Mouse (Mus musculus): ENCODE results near the gene Gm5591. TPM values are rescaled to one million over a fixed set of nuclear protein-coding genes. Genes with fewer than 3 reads are reported as not detected.
"Not testable (repeated sequence)": the region's sequence is repeated elsewhere in the genome, so short reads cannot be mapped to it uniquely, and the experiment has no call there.

The Gm5591 gene
- not detected in 2 replicates for polyA plus RNA-seq (2016; fragmentation: Nextera tagmentation; extraction: Ambion mirVana)

DNA sequence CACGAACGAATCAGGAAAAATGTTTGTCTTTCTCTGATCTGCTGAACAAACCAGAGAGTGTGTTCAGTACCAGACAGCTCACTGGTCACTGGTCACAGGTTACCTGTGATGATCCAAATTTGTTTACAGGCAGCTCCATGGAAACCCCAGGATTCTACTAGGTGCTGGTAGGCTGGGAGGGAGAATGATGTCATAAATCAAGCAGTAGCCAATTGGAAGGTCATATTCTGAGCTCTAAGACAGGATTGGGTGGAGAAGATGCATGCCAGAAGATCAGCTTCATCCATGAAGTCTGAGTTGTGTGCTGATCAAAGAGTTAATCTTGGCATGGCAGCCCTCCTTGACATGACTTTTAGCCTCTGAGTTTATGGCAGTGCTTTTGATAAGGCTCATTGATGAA lies at the start of gene Gm5591:
TSS of gene Gm5591 (minus strand) at position 101 of the 400 bp plus-strand sequence.
- H3K4me3 ChIP-seq; H3K36me3 ChIP-seq (replicated peaks); H3K27me3 ChIP-seq (ENCODE audit: poor library complexity, severe bottlenecking); H3K9me3 ChIP-seq; H3K27ac ChIP-seq; H3K4me1 ChIP-seq; DNase-seq (ENCODE audit: extremely low spot score, low spot score): not testable (repeated sequence)
- 70% methylated on average over 2 of the region's 2 CpGs for WGBS

DNA sequence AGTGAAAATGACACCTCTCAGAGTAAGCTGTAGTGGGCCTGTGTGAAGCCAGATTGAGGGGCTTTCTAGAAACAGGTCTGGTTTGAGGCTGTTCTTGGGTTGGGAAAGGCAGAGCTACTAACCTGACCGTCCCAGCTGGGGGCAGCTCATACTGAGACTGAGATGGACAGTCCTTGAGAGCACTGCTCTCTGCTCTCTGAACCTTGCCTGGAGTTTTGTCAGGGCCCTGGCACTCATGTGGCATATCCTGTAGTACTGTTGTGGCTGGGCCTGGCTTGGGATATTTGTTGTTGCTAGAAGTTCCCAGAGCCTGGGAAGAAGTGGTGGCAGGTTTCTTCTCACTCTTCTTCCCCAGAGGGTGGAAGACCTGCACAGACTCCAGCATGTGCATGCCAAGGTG lies 39.5 kb downstream of the Gm5591 start:
- DNase-seq (ENCODE audit: extremely low spot score, low spot score); H3K4me1 ChIP-seq; H3K36me3 ChIP-seq (replicated peaks); H3K27ac ChIP-seq; H3K27me3 ChIP-seq (ENCODE audit: poor library complexity, severe bottlenecking); H3K4me3 ChIP-seq; H3K9me3 ChIP-seq: not testable (repeated sequence)
- WGBS = 74% methylated on average over 1 of the region's 1 CpGs

Data from forebrain, embryonic 10.5 days (tissue).